Mouse (Mus musculus): Measurements from ENCODE around the gene Grin3b.

Gene Grin3b

GRCm38 (mm10) chr10:80016931-80017330 is 46.4 kb downstream of the Grin3b start:
- DNase-seq (ENCODE audit: low spot score in 2 of 2) = no peak

- DNase-seq (ENCODE audit: low spot score in 2 of 2) = peak; percentile 86 to 90
Observed at GRCm38 (mm10) chr10:80017361-80017760, 46.8 kb downstream of the Grin3b start.

GRCm38 (mm10) chr10:80017771-80018170 is 47.3 kb downstream of the Grin3b start:
- DNase-seq (ENCODE audit: low spot score in 2 of 2) = peak in 1 of 2 experiments; percentile 49

- DNase-seq (ENCODE audit: low spot score in 2 of 2) = peak in 1 of 2 experiments; percentile 62
Observed at GRCm38 (mm10) chr10:80018739-80019297, 48.3 kb downstream of the Grin3b start.

- no peak for DNase-seq (ENCODE audit: low spot score in 2 of 2)
Observed at GRCm38 (mm10) chr10:80019471-80020131, 49.1 kb downstream of the Grin3b start.

GRCm38 (mm10) chr10:80020191-80020590 is 49.7 kb downstream of the Grin3b start:
- DNase-seq (ENCODE audit: low spot score in 2 of 2) = no peak

DNA sequence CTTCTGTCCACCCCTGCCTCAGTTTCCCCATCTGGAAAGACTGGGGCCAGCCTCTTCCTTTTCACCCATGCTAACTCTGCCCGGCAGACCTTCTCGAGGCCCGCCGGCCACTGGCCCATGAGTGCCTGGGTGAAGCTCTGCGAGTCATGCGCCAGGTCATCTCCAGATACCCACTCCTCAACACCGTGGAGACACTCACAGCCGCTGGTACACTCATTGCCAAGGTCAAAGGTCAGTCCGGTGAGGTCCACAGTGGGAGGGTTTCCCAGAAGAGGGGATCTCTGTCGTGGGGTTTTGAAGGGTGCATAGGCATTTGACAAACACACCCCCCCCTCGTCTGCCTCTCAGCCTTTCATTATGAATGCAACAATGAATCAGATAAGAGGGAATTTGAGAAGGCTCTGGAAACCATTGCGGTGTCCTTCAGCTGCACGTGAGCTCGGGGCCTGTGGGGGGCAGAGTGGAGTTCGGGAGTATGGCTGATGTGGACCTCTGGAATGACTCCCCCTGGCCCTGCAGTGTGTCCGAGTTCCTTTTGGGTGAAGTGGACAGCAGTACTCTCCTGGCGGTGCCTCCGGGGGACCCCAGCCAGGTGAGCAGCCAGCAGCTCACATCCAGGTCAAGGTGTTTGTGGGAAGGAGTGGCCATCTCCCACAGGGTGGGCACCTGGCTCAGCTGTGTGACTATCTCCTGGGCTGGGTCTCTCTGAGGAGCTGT is 50.2 kb downstream of the Grin3b start:
- no peak for DNase-seq (ENCODE audit: low spot score in 2 of 2)

GRCm38 (mm10) chr10:80021320-80021641 is 50.8 kb downstream of the Grin3b start:
- DNase-seq (ENCODE audit: low spot score in 2 of 2) = no peak

DNA sequence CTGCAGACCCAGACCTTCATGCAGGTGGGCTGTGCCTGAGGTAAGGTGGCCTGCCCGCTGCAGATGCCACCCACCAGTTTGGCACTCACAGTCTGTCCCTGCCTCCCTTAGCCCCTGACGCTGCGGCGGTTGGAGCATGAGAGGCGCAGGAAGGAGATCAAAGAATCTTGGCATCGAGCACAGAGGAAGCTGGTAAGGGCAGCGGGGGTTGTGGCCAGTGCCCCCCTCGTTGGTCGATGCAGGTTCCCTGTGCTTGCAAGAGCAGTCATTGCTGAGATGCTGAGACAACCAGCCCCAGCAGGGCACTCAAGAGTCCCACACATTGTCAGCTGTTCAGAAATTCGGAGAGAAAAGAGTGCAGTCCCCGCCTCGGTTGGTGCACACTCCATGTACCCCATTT is 51.6 kb downstream of the Grin3b start:
- DNase-seq (ENCODE audit: low spot score in 2 of 2) = no peak

DNA sequence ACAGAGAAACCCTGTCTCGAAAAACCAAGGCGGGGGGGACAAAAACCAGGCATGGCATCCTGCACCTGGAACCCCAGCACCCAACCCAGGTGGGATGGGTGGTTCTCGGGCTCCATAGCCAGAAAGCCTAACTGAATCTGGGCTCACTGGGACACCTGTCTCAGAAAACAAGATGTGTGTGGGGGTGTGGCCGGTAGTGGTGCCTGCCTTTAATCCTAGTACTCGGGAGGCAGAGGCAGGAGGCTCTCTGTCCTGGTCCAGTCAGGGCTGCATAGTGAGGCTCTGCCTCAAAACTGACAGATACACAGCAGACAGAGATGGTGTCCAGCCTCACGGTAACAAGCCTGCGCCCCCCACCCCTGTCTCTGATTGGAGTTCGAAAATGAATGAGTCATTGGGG is 52.3 kb downstream of the Grin3b start:
- no peak for DNase-seq (ENCODE audit: low spot score in 2 of 2)

GRCm38 (mm10) chr10:80023758-80024157 is 53.2 kb downstream of the Grin3b start:
- no peak for DNase-seq (ENCODE audit: low spot score in 2 of 2)

GRCm38 (mm10) chr10:80024229-80025043 is 53.9 kb downstream of the Grin3b start:
- no peak for DNase-seq (ENCODE audit: low spot score in 2 of 2)

DNA sequence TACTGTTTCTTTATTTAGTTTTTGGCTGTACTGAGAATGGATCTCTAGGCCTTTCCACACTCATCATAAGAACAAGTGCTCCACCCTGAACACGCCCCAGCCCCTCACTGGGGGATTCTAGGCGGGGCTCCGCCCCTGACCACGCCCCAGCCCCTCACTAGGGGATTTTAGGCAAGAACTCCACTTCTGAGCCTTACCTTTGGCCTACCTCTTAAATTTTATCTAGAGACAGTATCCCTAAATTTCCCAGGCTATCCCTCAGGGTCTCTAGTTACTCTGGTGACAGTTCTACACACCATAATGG is 54.5 kb downstream of the Grin3b start:
- DNase-seq (ENCODE audit: low spot score in 2 of 2) = no peak

DNA sequence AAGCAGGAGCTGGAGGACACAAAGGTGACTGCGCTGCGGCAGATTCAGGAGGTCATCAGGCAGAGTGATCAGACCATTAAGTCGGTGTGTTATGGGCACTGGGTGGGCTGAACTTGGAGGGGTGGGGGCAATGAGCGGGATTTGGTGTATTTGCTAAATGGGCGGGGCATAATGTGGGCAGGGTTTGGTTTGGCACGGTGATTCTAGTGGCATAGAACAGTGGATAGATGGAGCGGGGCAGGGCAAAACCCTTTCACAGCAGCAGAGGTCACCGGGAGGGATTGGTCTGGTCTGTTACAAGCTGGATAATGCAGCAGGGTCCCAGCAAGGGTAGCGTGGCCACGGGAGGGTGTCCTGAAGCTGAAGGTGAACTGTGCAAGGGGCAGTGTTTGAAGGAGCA is 54.9 kb downstream of the Grin3b start:
- DNase-seq (ENCODE audit: low spot score in 2 of 2) = no peak

- peak in 1 of 2 experiments; percentile 54 for DNase-seq (ENCODE audit: low spot score in 2 of 2)
Observed at GRCm38 (mm10) chr10:80025889-80026288, 55.4 kb downstream of the Grin3b start.

Measured in spleen, postnatal 4 days (tissue).